Mouse (Mus musculus) heart, adult 2 months (tissue): ENCODE results near the gene Bri3bp.

Source experiments
- CTCF ChIP-seq: fragments of 200-600 bp; IDR thresholded peaks from 2 replicates; pipeline ENCODE4 v1.8.1; 2022; ENCODE audit warnings: antibody characterized with exemption, mild to moderate bottlenecking, moderate library complexity
- EP300 ChIP-seq: fragments of 200-500 bp; IDR thresholded peaks from 2 replicates; pipeline ENCODE4 v1.6.1; 2011; ENCODE audit warnings: low read depth, low read length, control low read depth; ENCODE audit not compliant: insufficient read depth
- POLR2A ChIP-seq: fragments of 200-500 bp; IDR thresholded peaks from 2 replicates; pipeline ENCODE4 v1.6.1; 2011; ENCODE audit warnings: mild to moderate bottlenecking, low read depth, low read length, control low read depth; ENCODE audit not compliant: insufficient read depth

DNA sequence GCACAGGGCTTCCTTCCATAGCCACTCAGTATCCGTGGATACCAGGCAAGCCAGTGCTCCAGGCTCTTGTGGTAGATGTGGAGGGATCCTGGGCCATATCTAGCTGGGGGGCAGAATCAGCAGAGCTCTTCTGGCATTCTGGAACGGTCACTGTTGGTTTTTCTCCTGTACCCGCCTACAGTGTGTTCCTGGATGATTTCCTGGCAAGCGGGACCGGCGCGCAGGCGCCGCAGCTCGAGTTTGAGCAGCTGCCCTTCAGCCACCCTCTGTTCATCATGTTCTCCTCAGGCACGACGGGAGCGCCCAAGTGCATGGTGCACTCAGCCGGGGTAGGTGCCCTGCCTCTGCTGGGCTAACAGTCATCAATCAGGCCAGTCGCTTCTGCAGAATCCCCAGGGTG, 64.6 kb downstream of the Bri3bp start:
- TF ChIP-seq CTCF (no peak), POLR2A (no peak), EP300 (no peak)
